Mouse (Mus musculus) stomach, postnatal 0 days (tissue): Measurements from ENCODE around the gene Akap13. TPM values are rescaled to one million over a fixed set of nuclear protein-coding genes. Genes with fewer than 3 reads are reported as not detected.
A peak's percentile ranks its signal among the peaks of the same experiment; 100 is the strongest.

Experiments
- ATAC-seq: fragments of 200-750 bp; cut with Nextera tagmentation; 2 replicates; pipeline ENCODE4 v1.8.0; 2017; ENCODE audit not compliant: low FRiP score, low TSS enrichment
- DNase-seq: peaks from one replicate; pipeline ENCODE4 v3.0.0-alpha.2; 2016; ENCODE audit warnings: low spot score
- H3K27ac ChIP-seq: fragments of 300-500 bp; sonication (generic); replicated peaks from 2 replicates; pipeline ENCODE4 v1.5.1; 2014; ENCODE audit warnings: mild to moderate bottlenecking, control low read depth
- H3K27me3 ChIP-seq: fragments of 300-500 bp; sonication (generic); 2 replicates; pipeline ENCODE4 v1.6.1; 2014; ENCODE audit warnings: low read length; ENCODE audit not compliant: control insufficient read depth, insufficient read depth
- H3K36me3 ChIP-seq: fragments of 300-500 bp; sonication (generic); 2 replicates; pipeline ENCODE4 v1.6.1; 2014; ENCODE audit warnings: low read length, mixed read lengths; ENCODE audit not compliant: control insufficient read depth, insufficient read depth
- H3K4me1 ChIP-seq: fragments of 300-500 bp; sonication (generic); replicated peaks from 2 replicates; pipeline ENCODE4 v1.6.1; 2014; ENCODE audit warnings: antibody characterized with exemption; ENCODE audit not compliant: control insufficient read depth, insufficient read depth
- H3K4me2 ChIP-seq: fragments of 300-500 bp; sonication (generic); replicated peaks from 2 replicates; pipeline ENCODE4 v1.6.1; 2014; ENCODE audit warnings: low read depth, mild to moderate bottlenecking, control low read depth, moderate library complexity
- H3K4me3 ChIP-seq: fragments of 300-500 bp; sonication (generic); 2 replicates; pipeline ENCODE4 v1.5.1; 2014; ENCODE audit warnings: low read depth, low read length, control low read depth
- H3K9ac ChIP-seq: fragments of 300-500 bp; sonication (generic); 2 replicates; pipeline ENCODE4 v1.6.1; 2014; ENCODE audit warnings: mild to moderate bottlenecking, low read length, control low read depth, mixed read lengths
- H3K9me3 ChIP-seq: fragments of 300-500 bp; sonication (generic); 2 replicates; pipeline ENCODE4 v1.6.1; 2016; ENCODE audit warnings: low read length; ENCODE audit not compliant: control insufficient read depth
- CTCF ChIP-seq: IDR thresholded peaks from 2 replicates; pipeline ENCODE4 v1.5.1; 2016; ENCODE audit warnings: antibody characterized with exemption, low read depth, mild to moderate bottlenecking, moderate library complexity
- EP300 ChIP-seq: optimal IDR thresholded peaks from 2 replicates; pipeline ENCODE3; 2016; ENCODE audit warnings: antibody characterized with exemption
- WGBS: fragments of 180-500 bp; shearing (Covaris S2); extraction: QIAGEN DNeasy Blood & Tissue Kit; methylation state at CpG from one replicate; pipeline ENCODE4 v1.1.7; 2014; 5-methylcytosine and 5-hydroxymethylcytosine counted together
- polyA plus RNA-seq: library from polyadenylated mRNA; unstranded; fragments of >200 nt; fragmentation: Nextera tagmentation; extraction: Ambion mirVana; gene quantifications from 2 replicates; pipeline ENCODE4 v1.2.1, GENCODE M21; 2015

Akap13 gene
- polyA plus RNA-seq, 1 experiment from 2014 or later, result 18.8 TPM

DNA sequence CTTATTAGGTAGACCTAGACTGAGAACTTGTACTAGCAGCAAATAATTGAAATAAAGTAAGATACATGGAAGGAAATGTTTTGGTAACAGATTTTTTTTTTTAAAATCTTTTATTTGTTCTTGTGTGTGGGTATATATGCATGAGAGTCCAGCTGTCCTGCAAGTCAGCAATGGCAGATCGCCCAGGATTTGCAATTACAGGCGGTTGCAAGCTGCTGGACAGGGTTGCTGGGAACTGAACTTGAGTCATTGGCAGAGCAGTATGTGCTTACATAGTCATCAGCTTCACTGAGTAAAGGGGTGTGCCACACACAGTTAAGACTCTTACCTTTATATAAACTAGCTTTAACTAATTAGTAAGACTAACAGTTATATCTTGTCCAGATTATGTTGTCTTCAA lies 105.2 kb downstream of the Akap13 start:
- WGBS, result 75% methylated on average over 2 of the region's 2 CpGs
- H3K36me3 ChIP-seq, result no peaks in the 10 kb centered on the region
- H3K27ac ChIP-seq, result no peak overlapping the region
- no peak for TF ChIP-seq EP300
- TF ChIP-seq CTCF, result no peak
- ATAC-seq (no peak), DNase-seq (no peak)
- peaks cover 7% of the 10 kb centered on the region for H3K4me1 ChIP-seq
- no peak overlapping the region for H3K4me2 ChIP-seq
- no peak overlapping the region for H3K4me3 ChIP-seq
- H3K27me3 ChIP-seq, result no peaks in the 10 kb centered on the region
- no peak overlapping the region for H3K9ac ChIP-seq
- H3K9me3 ChIP-seq, result no peaks in the 10 kb centered on the region

DNA sequence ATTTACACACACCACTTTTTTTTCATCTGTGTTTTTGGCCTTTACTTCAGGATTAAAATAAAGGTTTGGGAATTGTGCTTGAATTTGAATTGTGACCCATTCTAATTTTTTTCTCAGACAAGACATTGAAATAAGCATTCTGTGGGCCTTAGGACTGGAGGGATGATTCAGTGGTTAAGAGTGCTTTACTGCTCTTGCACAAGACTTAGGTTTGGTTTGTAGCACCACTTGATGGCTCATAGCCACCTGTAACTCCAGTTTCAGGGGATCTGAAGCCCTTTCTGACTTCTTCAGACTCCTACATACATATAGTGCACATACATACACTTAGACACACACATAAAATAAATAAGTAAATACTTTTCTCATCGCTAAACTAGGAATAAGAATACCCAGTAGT lies 105.8 kb downstream of the Akap13 start:
- Histone ChIP-seq H3K4me1 (peaks cover 4% of the 10 kb centered on the region), H3K27me3 (no peaks in the 10 kb centered on the region), H3K4me3 (no peak overlapping the region), H3K9ac (no peak overlapping the region), H3K27ac (no peak overlapping the region), H3K4me2 (no peak overlapping the region), H3K36me3 (no peaks in the 10 kb centered on the region), H3K9me3 (no peaks in the 10 kb centered on the region)
- TF ChIP-seq CTCF, result no peak
- ATAC-seq (no peak), DNase-seq (no peak)
- WGBS, result 95% methylated on average over 1 of the region's 1 CpGs

DNA sequence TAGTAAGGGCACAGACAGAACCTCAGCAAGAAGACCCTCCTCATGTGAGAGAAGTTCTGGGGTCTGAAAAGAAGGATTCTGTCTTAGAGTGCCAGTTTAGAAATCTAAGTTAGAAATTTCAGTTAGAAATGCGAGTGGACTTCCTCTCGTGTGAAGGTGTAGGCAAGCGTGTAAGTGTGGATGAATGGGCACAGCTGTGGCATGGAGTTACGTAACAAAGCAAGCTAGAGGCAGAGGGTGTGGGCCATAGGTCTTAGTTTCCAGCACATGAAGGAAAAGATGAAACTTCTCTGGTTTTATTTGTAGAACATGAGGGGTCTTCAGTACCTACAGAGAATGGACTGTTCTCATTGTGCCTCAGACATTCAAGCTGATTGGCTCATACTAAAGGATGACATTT lies 112.9 kb downstream of the Akap13 start:
- no peak for ATAC-seq
- Histone ChIP-seq H3K9ac (no peak overlapping the region), H3K36me3 (no peaks in the 10 kb centered on the region), H3K27me3 (no peaks in the 10 kb centered on the region), H3K4me1 (no peaks in the 10 kb centered on the region), H3K9me3 (no peaks in the 10 kb centered on the region), H3K4me2 (no peak overlapping the region), H3K27ac (no peak overlapping the region), H3K4me3 (no peak overlapping the region)
- TF ChIP-seq EP300 (no peak), CTCF (no peak)
- WGBS, result 80% methylated on average over 4 of the region's 4 CpGs
- DNase-seq, result no peak

GRCm38 (mm10) chr7:75568883-75569282 lies 113.5 kb downstream of the Akap13 start:
- H3K27me3 ChIP-seq, result no peaks in the 10 kb centered on the region
- H3K4me2 ChIP-seq, result no peak overlapping the region
- no peak for ATAC-seq
- no peaks in the 10 kb centered on the region for H3K9me3 ChIP-seq
- no peak overlapping the region for H3K4me3 ChIP-seq
- H3K4me1 ChIP-seq, result no peaks in the 10 kb centered on the region
- no peaks in the 10 kb centered on the region for H3K36me3 ChIP-seq
- TF ChIP-seq EP300, result no peak
- peak; percentile 68 for TF ChIP-seq CTCF
- H3K9ac ChIP-seq, result no peak overlapping the region
- H3K27ac ChIP-seq, result no peak overlapping the region
- no peak for DNase-seq

GRCm38 (mm10) chr7:75570218-75570617 lies 114.9 kb downstream of the Akap13 start:
- Histone ChIP-seq H3K9me3 (no peaks in the 10 kb centered on the region), H3K27me3 (no peaks in the 10 kb centered on the region), H3K4me1 (no peaks in the 10 kb centered on the region), H3K4me3 (no peak overlapping the region), H3K27ac (no peak overlapping the region), H3K4me2 (no peak overlapping the region), H3K36me3 (no peaks in the 10 kb centered on the region), H3K9ac (no peak overlapping the region)
- ATAC-seq (no peak), DNase-seq (no peak)
- no peak for TF ChIP-seq CTCF
- TF ChIP-seq EP300, result no peak
- WGBS, result 92% methylated on average over 3 of the region's 3 CpGs

- no peaks in the 10 kb centered on the region for H3K27me3 ChIP-seq
- WGBS, result 73% methylated on average over 2 of the region's 2 CpGs
- DNase-seq, result no peak
- no peak overlapping the region for H3K4me3 ChIP-seq
- TF ChIP-seq EP300, result no peak
- no peak for TF ChIP-seq CTCF
- 0 out of 2 replicates have a peak, but pooled peaks cover 4% of the 10 kb centered on the region for H3K4me1 ChIP-seq
- ATAC-seq, result no peak
- no peaks in the 10 kb centered on the region for H3K9me3 ChIP-seq
- H3K4me2 ChIP-seq, result no peak overlapping the region
- H3K27ac ChIP-seq, result no peak overlapping the region
- H3K36me3 ChIP-seq, result no peaks in the 10 kb centered on the region
- H3K9ac ChIP-seq, result no peak overlapping the region
Measured at GRCm38 (mm10) chr7:75571078-75571477, 115.7 kb downstream of the Akap13 start.
